Mouse (Mus musculus) 416B (cell line): ENCODE measurements around the gene Cd300lf.

ENCODE experiments used
- DNase-seq: peaks from one replicate; pipeline ENCODE4 v3.0.0; 2011; ENCODE audit warnings: low read depth

Cd300lf gene

DNA sequence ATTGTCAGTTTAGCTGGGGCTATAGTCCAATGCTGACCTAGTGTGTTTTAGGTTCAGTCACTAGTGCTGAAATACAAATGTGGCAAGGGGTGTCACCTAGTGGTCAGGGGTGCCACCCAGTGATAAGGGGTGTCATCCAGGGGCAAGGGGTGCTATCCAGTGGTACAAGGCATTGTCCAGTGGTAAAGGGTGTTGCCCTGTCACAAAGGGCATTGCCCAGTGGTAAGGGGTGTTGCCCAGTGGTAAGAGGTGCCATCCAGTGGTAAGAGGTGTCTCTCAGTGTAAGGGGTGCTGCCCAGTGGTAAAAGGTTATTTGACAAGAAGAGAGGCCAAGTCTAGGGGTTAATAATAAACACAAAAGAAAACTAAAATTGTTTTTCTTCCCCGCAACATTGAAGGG is 56.4 kb downstream of the Cd300lf start:
- no peak for DNase-seq

DNA sequence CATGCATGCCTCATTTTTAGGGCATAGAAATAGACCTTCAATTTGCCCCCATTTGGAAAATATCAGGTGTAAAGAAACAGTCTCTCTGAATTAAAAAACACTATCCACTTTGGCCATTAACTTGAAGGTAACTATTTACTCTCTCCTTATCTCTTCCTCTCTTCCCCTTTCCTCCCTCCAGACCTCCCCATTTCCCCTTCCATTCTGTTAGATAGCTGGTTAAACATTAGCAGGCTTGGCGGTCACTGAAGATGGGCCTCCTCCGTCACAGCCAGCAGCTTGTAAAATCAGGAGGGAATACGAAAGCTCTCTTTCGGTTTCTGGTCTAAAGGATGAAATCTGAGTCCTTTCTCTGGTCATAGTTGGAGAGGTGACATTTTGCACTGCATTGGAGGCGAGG is 57.9 kb downstream of the Cd300lf start:
- DNase-seq = no peak

DNA sequence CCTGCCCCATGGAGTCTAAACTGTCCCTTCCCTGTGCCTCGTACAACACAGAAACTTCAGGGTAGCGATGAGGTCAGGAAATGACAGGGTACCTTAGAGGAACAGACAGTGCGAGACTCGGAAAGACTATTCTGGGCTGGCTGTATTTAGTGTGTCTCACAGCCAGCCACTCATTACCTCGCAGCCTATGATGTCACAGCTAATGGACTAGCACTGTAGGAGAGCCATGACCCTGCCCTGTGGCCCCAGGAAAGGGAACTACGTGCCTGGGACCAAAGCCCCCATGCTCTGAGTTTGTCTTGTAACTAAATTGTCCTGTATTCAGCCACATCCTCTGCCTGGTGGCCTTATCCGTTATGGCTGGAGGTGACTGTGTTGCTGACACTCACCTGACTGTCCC is 58.4 kb downstream of the Cd300lf start:
- peak; percentile 24 for DNase-seq

GRCm38 (mm10) chr11:115073002-115073401 is 60.8 kb downstream of the Cd300lf start:
- no peak for DNase-seq

GRCm38 (mm10) chr11:115071631-115072294 is 62.0 kb downstream of the Cd300lf start:
- DNase-seq = peak; percentile 90

DNA sequence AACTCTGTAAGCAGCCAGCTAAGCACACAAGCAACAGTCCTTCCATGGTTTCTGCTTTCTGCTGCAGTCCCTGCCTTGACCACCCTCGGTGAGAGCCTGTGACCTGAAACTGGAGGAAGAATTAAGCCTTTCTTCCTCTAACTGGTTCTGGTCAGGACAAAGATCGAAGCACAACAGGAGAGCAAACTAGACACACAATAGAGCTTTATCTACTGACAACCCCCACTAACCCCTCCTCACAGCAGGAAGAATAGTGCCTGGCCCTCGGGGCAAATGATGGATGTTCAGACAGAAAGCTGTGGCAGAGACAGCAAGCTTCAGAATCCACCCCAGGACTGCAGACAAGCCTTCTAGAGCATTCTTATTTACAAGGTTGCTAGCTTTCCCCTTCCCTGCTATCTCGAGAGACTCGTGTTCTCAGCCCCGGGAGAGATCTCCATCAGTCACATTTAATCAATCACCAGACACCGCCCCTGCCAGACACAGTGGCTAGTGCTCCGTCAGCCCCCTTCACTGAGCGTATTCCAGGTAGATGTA is 62.7 kb downstream of the Cd300lf start:
- DNase-seq = no peak

- DNase-seq = no peak
These were observed 67.0 kb downstream of the Cd300lf start for GRCm38 (mm10) chr11:115066768-115067167.
